8 mouse cellular contexts compared by ENCODE assay signal in the genomic region with DNA sequence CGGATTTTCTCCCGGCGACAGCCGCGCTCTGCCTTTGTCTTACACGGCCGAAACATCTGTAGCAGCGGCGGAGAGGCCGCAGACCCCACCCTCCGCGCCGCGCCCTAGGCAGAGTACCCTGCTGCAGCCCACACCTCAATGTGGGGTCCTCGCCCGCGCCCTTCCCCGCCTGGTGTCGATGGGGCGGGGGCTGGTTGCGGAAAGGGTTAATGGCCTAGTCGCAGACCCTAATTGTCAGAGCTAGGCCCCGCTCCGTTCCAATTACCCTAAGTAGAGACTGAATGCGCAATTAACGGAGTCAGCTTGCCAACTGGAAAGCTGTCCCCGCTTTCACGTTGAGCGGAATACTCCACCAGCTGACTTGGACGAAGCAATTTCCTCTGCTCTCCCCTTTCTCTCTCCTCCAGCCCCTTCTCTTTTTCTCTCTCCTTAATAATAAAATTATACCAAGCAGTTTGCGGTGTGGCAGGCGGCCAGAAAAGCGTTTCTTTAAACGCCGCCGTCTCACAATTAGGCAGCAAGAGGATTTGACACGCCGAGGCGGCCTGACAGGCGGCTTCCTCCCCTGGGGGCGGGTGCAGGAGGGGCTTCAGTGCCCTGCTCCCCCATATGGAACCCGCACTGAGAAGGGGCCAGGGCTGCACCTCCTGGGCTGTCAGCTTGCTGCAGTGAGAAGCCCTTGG. TPM values are rescaled to one million over a fixed set of nuclear protein-coding genes. Genes with fewer than 3 reads are reported as not detected.
DNase-seq lines count a peak whose midpoint lies in the region; ATAC-seq and TF ChIP-seq lines count a peak whose summit lies in the region.

No protein-coding gene starts in this region.

- H3K4me1 ChIP-seq in embryonic fibroblast, embryonic 13.5 days (ENCODE audit: control insufficient read depth, insufficient read depth, low read length), result peaks cover 26% of the 10 kb centered on the region
- H3K4me1 ChIP-seq in hindbrain, embryonic 11.5 days (replicated peaks; ENCODE audit: control insufficient read depth, insufficient read depth, low read length), result peaks cover 25% of the 10 kb centered on the region

- ATAC-seq in hindbrain, embryonic 11.5 days (ENCODE audit: low FRiP score), result peak; percentile 69

- peak overlapping the region; percentile 61 for H3K27ac ChIP-seq in embryonic fibroblast, embryonic 13.5 days (ENCODE audit: insufficient read depth, low read length)
- H3K27ac ChIP-seq in hindbrain, embryonic 11.5 days (ENCODE audit: low read depth, low read length), result peak overlapping the region; percentile 97

- DNase-seq in 416B (ENCODE audit: low read depth), result peak; percentile 77
- DNase-seq in Muller cell, postnatal 12 days (ENCODE audit: inconsistent ontology term), result peak; percentile 72
- peak; percentile 72 for DNase-seq in hindbrain, embryonic 11.5 days (ENCODE audit: low spot score)
- peak; percentile 73 to 83 for DNase-seq in layer of hippocampus, postnatal 14 days (ENCODE audit: low spot score in 2 of 2)
- peak; percentile 42 for DNase-seq in lung, postnatal 36 days
- DNase-seq in right cerebral cortex, postnatal 4 days, result peak; percentile 80
- no peak for DNase-seq in gastrocnemius, postnatal 25 days

- H3K27me3 ChIP-seq in hindbrain, embryonic 11.5 days (ENCODE audit: control insufficient read depth, insufficient read depth, low read length), result no peaks in the 10 kb centered on the region

- no peak for TF ChIP-seq CTCF in embryonic fibroblast, embryonic 13.5 days (IDR thresholded peaks at IDR 0.05; ENCODE audit: borderline replicate concordance, insufficient read depth, low read length)

- peak overlapping the region; percentile 100 for H3K4me2 ChIP-seq in hindbrain, embryonic 11.5 days (replicated peaks; ENCODE audit: low read depth, low read length)

- H3K36me3 ChIP-seq in hindbrain, embryonic 11.5 days (ENCODE audit: control insufficient read depth, insufficient read depth, low read length), result no peaks in the 10 kb centered on the region

- no peaks in the 10 kb centered on the region for H3K9me3 ChIP-seq in hindbrain, embryonic 11.5 days (ENCODE audit: control insufficient read depth, low read length)

- no peak for TF ChIP-seq POLR2A in embryonic fibroblast, embryonic 13.5 days (IDR thresholded peaks at IDR 0.05; ENCODE audit: low read depth, low read length)

- WGBS in hindbrain, embryonic 11.5 days, result under 1% methylated on average over 37 of the region's 42 CpGs

- peak overlapping the region; percentile 79 for H3K9ac ChIP-seq in hindbrain, embryonic 11.5 days (ENCODE audit: low read depth, low read length)

- H3K4me3 ChIP-seq in embryonic fibroblast, embryonic 13.5 days (ENCODE audit: insufficient read depth, low read length), result peak overlapping the region; percentile 52
- peak overlapping the region; percentile 64 for H3K4me3 ChIP-seq in hindbrain, embryonic 11.5 days (ENCODE audit: low read depth, low read length)

RNA-seq across cellular contexts. Expression of a gene that starts 45.3 kb away (rescaled TPM):
- 54.1 and 57.3 TPM in 2 replicates for polyA plus RNA-seq in embryonic fibroblast, embryonic 13.5 days (2011; ENCODE audit: insufficient read length, low read depth, missing spikeins)
- 40.4 and 44.7 TPM in 2 replicates for polyA plus RNA-seq in hindbrain, embryonic 11.5 days (2014; fragmentation: Nextera tagmentation; extraction: Ambion mirVana)
- 10 to 100 TPM; 53.2 to 55.2 TPM for total RNA-seq in layer of hippocampus, postnatal 14 days (2021)
- 10 to 100 TPM; 16.8 to 20.0 TPM for total RNA-seq in gastrocnemius, postnatal 25 days (2021)
